Mouse (Mus musculus) spleen, adult 2 months (tissue): Measurements from ENCODE around the gene Cdc42bpa. TPM values are rescaled to one million over a fixed set of nuclear protein-coding genes. Genes with fewer than 3 reads are reported as not detected.

ENCODE experiments used
- DNase-seq, 2 experiments: peaks; one replicate each; pipeline versions ENCODE4 v3.0.0 to v3.0.0-alpha.2; 2012 to 2021; ENCODE audit warnings: low spot score in 2 of 2, low read depth in 1 of 2
- H3K27ac ChIP-seq: fragments of 200-500 bp; 2 replicates; pipeline ENCODE4 v1.5.1; 2012; ENCODE audit warnings: low read length, inconsistent platforms; ENCODE audit not compliant: insufficient read depth
- H3K27me3 ChIP-seq: fragments of 200-500 bp; 2 replicates; pipeline ENCODE4 v1.6.1; 2012; ENCODE audit warnings: mild to moderate bottlenecking, moderate library complexity, low read length, inconsistent platforms; ENCODE audit not compliant: control insufficient read depth, insufficient read depth
- H3K36me3 ChIP-seq: fragments of 200-500 bp; 2 replicates; pipeline ENCODE4 v1.6.1; 2012; ENCODE audit warnings: mild to moderate bottlenecking, low read length, inconsistent platforms; ENCODE audit not compliant: control insufficient read depth, insufficient read depth
- H3K4me1 ChIP-seq: fragments of 200-500 bp; 2 replicates; pipeline ENCODE4 v1.6.1; 2011; ENCODE audit warnings: inconsistent platforms; ENCODE audit not compliant: control insufficient read depth, insufficient read depth, insufficient read length
- H3K4me3 ChIP-seq: fragments of 200-500 bp; 2 replicates; pipeline ENCODE4 v1.5.1; 2011; ENCODE audit warnings: mild to moderate bottlenecking, inconsistent platforms; ENCODE audit not compliant: insufficient read depth, insufficient read length; ENCODE audit errors: extremely low read depth
- CTCF ChIP-seq: fragments of 200-500 bp; IDR thresholded peaks from 2 replicates; pipeline ENCODE4 v1.5.1; 2011; ENCODE audit warnings: mild to moderate bottlenecking, inconsistent platforms; ENCODE audit not compliant: insufficient read depth, insufficient read length, insufficient replicate concordance; ENCODE audit errors: extremely low read depth
- POLR2A ChIP-seq: fragments of 200-500 bp; IDR thresholded peaks from 2 replicates; pipeline ENCODE4 v1.6.1; 2011; ENCODE audit warnings: low read depth, low read length, inconsistent platforms
- WGBS: fragments of 180-500 bp; shearing (Covaris S2); methylation state at CpG from one replicate; pipeline ENCODE4 v1.1.7; 2018; 5-methylcytosine and 5-hydroxymethylcytosine counted together
- polyA plus RNA-seq: library from polyadenylated mRNA; depleted of rRNA; stranded (reverse); fragments of >200 nt; gene quantifications from 2 replicates; pipeline ENCODE4 v1.2.3, GENCODE M21; 2012

The Cdc42bpa gene
- polyA plus RNA-seq, 1 experiment, result 2.8 TPM

- TF ChIP-seq CTCF (no peak), POLR2A (no peak)
- H3K4me3 ChIP-seq, result peak overlapping the region; percentile 78
- no peak overlapping the region for H3K27ac ChIP-seq
- no peaks in the 10 kb centered on the region; the same call in 1 of the 2 replicates for H3K4me1 ChIP-seq
- H3K27me3 ChIP-seq, result peaks cover 22% of the 10 kb centered on the region
- DNase-seq, result no peak
- WGBS, result under 1% methylated on average over 9 of the region's 9 CpGs
- no peaks in the 10 kb centered on the region for H3K36me3 ChIP-seq
Measured at GRCm38 (mm10) chr1:179960543-179960876, 238 bp downstream of the Cdc42bpa start.

- WGBS, result 3% methylated on average over 16 of the region's 16 CpGs
- Histone ChIP-seq H3K36me3 (no peaks in the 10 kb centered on the region), H3K4me1 (no peaks in the 10 kb centered on the region; the same call in 1 of the 2 replicates), H3K27ac (no peak overlapping the region), H3K4me3 (peak overlapping the region; percentile 28; the same call in 1 of the 2 replicates), H3K27me3 (peaks cover 22% of the 10 kb centered on the region)
- DNase-seq, result peak in 1 of 2 experiments; percentile 7
- TF ChIP-seq POLR2A (no peak), CTCF (no peak)
Measured at GRCm38 (mm10) chr1:179960882-179961698, 818 bp downstream of the Cdc42bpa start.

- H3K4me1 ChIP-seq, result no peaks in the 10 kb centered on the region; the same call in 1 of the 2 replicates
- H3K27me3 ChIP-seq, result peaks cover 22% of the 10 kb centered on the region
- no peaks in the 10 kb centered on the region for H3K36me3 ChIP-seq
- TF ChIP-seq CTCF, result no peak
- TF ChIP-seq POLR2A, result no peak
- no peak overlapping the region for H3K4me3 ChIP-seq
- 70% methylated on average over 4 of the region's 4 CpGs for WGBS
- no peak for DNase-seq
- H3K27ac ChIP-seq, result no peak overlapping the region
Measured at GRCm38 (mm10) chr1:179961777-179962176, 1.5 kb downstream of the Cdc42bpa start.

GRCm38 (mm10) chr1:179969776-179970428 is 9.6 kb downstream of the Cdc42bpa start:
- TF ChIP-seq CTCF (no peak), POLR2A (no peak)
- Histone ChIP-seq H3K27me3 (no peaks in the 10 kb centered on the region), H3K36me3 (no peaks in the 10 kb centered on the region), H3K4me3 (no peak overlapping the region), H3K4me1 (no peaks in the 10 kb centered on the region), H3K27ac (no peak overlapping the region)
- DNase-seq, result no peak
- WGBS, result 78% methylated on average over 5 of the region's 5 CpGs

- 77% methylated on average over 6 of the region's 6 CpGs for WGBS
- Histone ChIP-seq H3K4me1 (no peaks in the 10 kb centered on the region), H3K27ac (no peak overlapping the region), H3K27me3 (no peaks in the 10 kb centered on the region), H3K4me3 (no peak overlapping the region), H3K36me3 (no peaks in the 10 kb centered on the region)
- no peak for DNase-seq
- TF ChIP-seq CTCF, result no peak
- no peak for TF ChIP-seq POLR2A
Measured at GRCm38 (mm10) chr1:179975021-179975420, 14.7 kb downstream of the Cdc42bpa start.

DNA sequence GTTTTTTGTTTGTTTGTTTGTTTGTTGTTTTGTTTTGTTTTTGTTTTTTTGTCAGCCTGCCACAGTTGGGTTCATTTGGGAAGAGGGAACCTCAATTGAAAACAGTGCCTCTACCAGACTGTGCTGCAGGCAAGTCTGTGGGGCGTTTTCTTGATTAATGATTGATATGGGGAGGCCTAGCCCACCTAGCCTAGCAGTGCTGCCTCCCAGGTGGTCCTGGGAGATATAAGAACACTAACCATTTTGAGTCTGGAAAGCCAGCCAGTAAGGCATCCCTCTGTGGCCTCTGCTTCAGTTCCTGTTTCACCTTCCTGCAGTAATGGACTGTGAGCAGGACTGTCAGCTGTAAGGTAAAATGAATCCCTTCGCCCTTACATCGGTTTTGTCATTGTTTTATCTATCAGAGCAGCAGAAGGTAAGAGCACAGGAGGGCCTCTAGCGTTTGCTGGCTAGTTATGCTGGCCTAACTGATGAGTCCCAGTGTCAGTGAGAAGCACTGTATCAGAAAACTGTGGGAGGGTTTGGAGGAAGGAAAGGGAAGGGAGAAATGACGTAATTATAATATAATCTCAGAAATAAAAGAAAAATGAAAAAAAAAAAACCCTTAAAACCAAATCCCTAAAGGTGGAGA is 15.5 kb downstream of the Cdc42bpa start:
- no peak for DNase-seq
- H3K27me3 ChIP-seq, result no peaks in the 10 kb centered on the region
- no peaks in the 10 kb centered on the region for H3K4me1 ChIP-seq
- H3K36me3 ChIP-seq, result no peaks in the 10 kb centered on the region
- no peak overlapping the region for H3K27ac ChIP-seq
- no peak for TF ChIP-seq POLR2A
- no peak for TF ChIP-seq CTCF
- no peak overlapping the region for H3K4me3 ChIP-seq
- WGBS, result 62% methylated on average over 5 of the region's 5 CpGs
